Mouse (Mus musculus) CH12.LX (cell line): ENCODE results near the gene Adgrg6. TPM values are rescaled to one million over a fixed set of nuclear protein-coding genes. Genes with fewer than 3 reads are reported as not detected.

Experiments used
- DNase-seq: peaks from one replicate; pipeline ENCODE4 v3.0.0-alpha.2; 2013; ENCODE audit errors: extremely low read depth
- H3K27ac ChIP-seq: 2 replicates; pipeline ENCODE4 v1.5.1; 2012; ENCODE audit warnings: low read depth, mild to moderate bottlenecking, control low read depth, moderate library complexity; ENCODE audit not compliant: insufficient read depth
- H3K27me3 ChIP-seq: replicated peaks from 2 replicates; pipeline ENCODE3; 2012; ENCODE audit warnings: inconsistent platforms
- H3K36me3 ChIP-seq, 2 experiments: replicated peaks in 1 of 2; 2 replicates each; pipeline versions ENCODE3 to v1.6.1; 2012; ENCODE audit warnings: inconsistent platforms in 1 of 2, low read length in 1 of 2, mild to moderate bottlenecking in 1 of 2, mixed read lengths in 1 of 2, moderate library complexity in 1 of 2; ENCODE audit not compliant: control insufficient read depth in 1 of 2, insufficient read depth in 1 of 2
- H3K4me1 ChIP-seq, 2 experiments: 2 replicates each; pipeline ENCODE4 v1.6.1; 2012; ENCODE audit warnings: inconsistent platforms in 1 of 2, moderate library complexity in 1 of 2; ENCODE audit not compliant: insufficient read depth in 2 of 2, control insufficient read depth in 1 of 2
- H3K4me2 ChIP-seq: 2 replicates; pipeline ENCODE4 v1.6.1; 2012; ENCODE audit warnings: low read depth, mild to moderate bottlenecking, control low read depth; ENCODE audit not compliant: poor library complexity, insufficient read depth, severe bottlenecking
- H3K4me3 ChIP-seq, 3 experiments: fragments of 150-350 bp in 1 of 3; sonication (generic) in 1 of 3; replicated peaks in 1 of 3; 2 replicates each; pipeline versions ENCODE3 to v1.5.1; 2011 to 2012; ENCODE audit warnings: low read depth in 2 of 3, low read length in 2 of 3, mild to moderate bottlenecking in 2 of 3, moderate library complexity in 2 of 3, control low read depth in 1 of 3, improper control_type of control experiment in 1 of 3, inconsistent platforms in 1 of 3, mixed read lengths in 1 of 3; ENCODE audit not compliant: poor library complexity in 1 of 3
- H3K79me2 ChIP-seq: replicated peaks from 2 replicates; pipeline ENCODE4 v1.6.1; 2012; ENCODE audit warnings: mild to moderate bottlenecking, moderate library complexity; ENCODE audit not compliant: control insufficient read depth, poor library complexity, insufficient read depth, severe bottlenecking; ENCODE audit errors: extremely low read depth
- H3K9ac ChIP-seq: 2 replicates; pipeline ENCODE4 v1.6.1; 2012; ENCODE audit warnings: low read depth, mild to moderate bottlenecking, control low read depth, moderate library complexity; ENCODE audit not compliant: insufficient read depth
- H3K9me3 ChIP-seq: replicated peaks from 2 replicates; pipeline ENCODE3; 2012; ENCODE audit warnings: low read length, inconsistent platforms, mixed read lengths
- BHLHE40 ChIP-seq: IDR thresholded peaks from 2 replicates; pipeline ENCODE4 v1.6.1; 2011; ENCODE audit warnings: mild to moderate bottlenecking, low read depth, low read length, improper control_type of control experiment
- CHD1 ChIP-seq: IDR thresholded peaks from 2 replicates; pipeline ENCODE4 v1.6.1; 2012; ENCODE audit warnings: low read depth, low read length, improper control_type of control experiment, inconsistent platforms
- CHD2 ChIP-seq: IDR thresholded peaks from 2 replicates; pipeline ENCODE4 v1.6.1; 2011; ENCODE audit warnings: low read length, improper control_type of control experiment
- CTCF ChIP-seq, 2 experiments: IDR thresholded peaks in 1 of 2; conservative IDR thresholded peaks in 1 of 2; 2 replicates each; pipeline ENCODE4 v1.5.1; 2011 to 2012; ENCODE audit warnings: low read depth in 2 of 2, low read length in 2 of 2, improper control_type of control experiment in 1 of 2, inconsistent platforms in 1 of 2, mild to moderate bottlenecking in 1 of 2, moderate library complexity in 1 of 2
- E2F4 ChIP-seq: IDR thresholded peaks from 2 replicates; pipeline ENCODE4 v1.6.1; 2011; ENCODE audit warnings: low read depth, low read length, improper control_type of control experiment; ENCODE audit not compliant: insufficient replicate concordance
- ELF1 ChIP-seq: IDR thresholded peaks from 2 replicates; pipeline ENCODE4 v1.6.1; 2014; ENCODE audit warnings: low read depth, mild to moderate bottlenecking, inconsistent platforms, low read length, improper control_type of control experiment
- EP300 ChIP-seq: IDR thresholded peaks from 2 replicates; pipeline ENCODE4 v1.6.1; 2011; ENCODE audit warnings: low read length, improper control_type of control experiment
- ETS1 ChIP-seq: conservative IDR thresholded peaks from 2 replicates; pipeline ENCODE4 v1.6.1; 2012; ENCODE audit warnings: low read depth, mild to moderate bottlenecking, inconsistent platforms, low read length, improper control_type of control experiment, moderate library complexity
- GABPA ChIP-seq: IDR thresholded peaks from 2 replicates; pipeline ENCODE4 v1.6.1; 2012; ENCODE audit warnings: low read depth, low read length, improper control_type of control experiment, inconsistent platforms; ENCODE audit not compliant: insufficient replicate concordance
- HCFC1 ChIP-seq: IDR thresholded peaks from 2 replicates; pipeline ENCODE4 v1.6.1; 2012; ENCODE audit warnings: low read depth, mild to moderate bottlenecking, inconsistent platforms, low read length, improper control_type of control experiment
- IRF4 ChIP-seq: IDR thresholded peaks from 2 replicates; pipeline ENCODE4 v1.6.1; 2014; ENCODE audit warnings: low read depth, mild to moderate bottlenecking, inconsistent platforms, low read length, improper control_type of control experiment
- JUN ChIP-seq: IDR thresholded peaks from 2 replicates; pipeline ENCODE4 v1.6.1; 2011; ENCODE audit warnings: low read depth, mild to moderate bottlenecking, low read length, improper control_type of control experiment, moderate library complexity; ENCODE audit not compliant: insufficient read depth
- JUND ChIP-seq: conservative IDR thresholded peaks from 2 replicates; pipeline ENCODE4 v1.6.1; 2011; ENCODE audit warnings: low read depth, low read length, improper control_type of control experiment
- MAFK ChIP-seq: IDR thresholded peaks from 2 replicates; pipeline ENCODE4 v1.6.1; 2011; ENCODE audit warnings: low read length, improper control_type of control experiment; ENCODE audit not compliant: insufficient replicate concordance
- MEF2A ChIP-seq: IDR thresholded peaks from 2 replicates; pipeline ENCODE4 v1.6.1; 2014; ENCODE audit warnings: low read depth, mild to moderate bottlenecking, inconsistent platforms, low read length, improper control_type of control experiment, borderline replicate concordance
- PAX5 ChIP-seq: IDR thresholded peaks from 2 replicates; pipeline ENCODE4 v1.6.1; 2012; ENCODE audit warnings: low read length, inconsistent platforms, mixed read lengths
- RAD21 ChIP-seq: IDR thresholded peaks from 2 replicates; pipeline ENCODE4 v1.6.1; 2011; ENCODE audit warnings: low read depth, mild to moderate bottlenecking, low read length, improper control_type of control experiment, moderate library complexity
- SMC3 ChIP-seq: IDR thresholded peaks from 2 replicates; pipeline ENCODE4 v1.6.1; 2011; ENCODE audit warnings: low read depth, low read length, improper control_type of control experiment
- TCF12 ChIP-seq: IDR thresholded peaks from 2 replicates; pipeline ENCODE4 v1.6.1; 2014; ENCODE audit warnings: low read depth, mild to moderate bottlenecking, inconsistent platforms, low read length, improper control_type of control experiment
- UBTF ChIP-seq: IDR thresholded peaks from 2 replicates; pipeline ENCODE4 v1.6.1; 2012; ENCODE audit warnings: low read depth, mild to moderate bottlenecking, inconsistent platforms, low read length, improper control_type of control experiment, moderate library complexity
- USF1 ChIP-seq: IDR thresholded peaks from 2 replicates; pipeline ENCODE4 v1.6.1; 2014; ENCODE audit warnings: low read depth, mild to moderate bottlenecking, inconsistent platforms, low read length, improper control_type of control experiment
- USF2 ChIP-seq: conservative IDR thresholded peaks from 2 replicates; pipeline ENCODE4 v1.6.1; 2011; ENCODE audit warnings: low read depth, low read length, improper control_type of control experiment
- ZC3H11A ChIP-seq: IDR thresholded peaks from 2 replicates; pipeline ENCODE4 v1.6.1; 2012; ENCODE audit warnings: low read depth, mild to moderate bottlenecking, inconsistent platforms, low read length, improper control_type of control experiment
- ZNF384 ChIP-seq: IDR thresholded peaks from 2 replicates; pipeline ENCODE4 v1.6.1; 2012; ENCODE audit warnings: low read depth, low read length, improper control_type of control experiment, inconsistent platforms
- dilution Hi-C: fragments of 300-500 bp; cut with MboI; formaldehyde crosslinking; loops from 2 replicates; pipeline ENCODE4 v1.14.3; 2020; ENCODE audit warnings: low sequenced_read_pairs; ENCODE audit not compliant: extremely low pct_unique_long_range_greater_than_20kb, extremely low pct_ligation_motif_present
- in situ Hi-C: fragments of 300-500 bp; cut with MboI; formaldehyde crosslinking; loops from 3 replicates; pipeline ENCODE4 v1.14.3; 2019; ENCODE audit warnings: low sequenced_read_pairs, low pct_ligation_motif_present, low pct_unique_long_range_greater_than_20kb, mixed read lengths
- polyA plus RNA-seq: library from polyadenylated mRNA; unstranded; fragments of >175 nt; gene quantifications from 2 replicates; pipeline ENCODE4 v1.2.1, GENCODE M21; 2012; ENCODE audit warnings: low read depth; ENCODE audit not compliant: insufficient read length
- total RNA-seq, 2 experiments: library from RNA; depleted of rRNA; stranded (reverse); fragments of 300-350 nt in 1 of 2; fragments of >200 nt in 1 of 2; gene quantifications; 2 replicates each; pipeline ENCODE4 v1.2.3; 2012 to 2014

Gene Adgrg6
- total and polyA plus RNA-seq, 3 experiments, result not detected

GRCm38 (mm10) chr10:14527765-14528164 is 17.7 kb downstream of the Adgrg6 start:
- H3K79me2 ChIP-seq, result no peaks in the 10 kb centered on the region
- no peaks in the 10 kb centered on the region for H3K36me3 ChIP-seq
- no peak overlapping the region for H3K27ac ChIP-seq
- H3K4me1 ChIP-seq, result peaks cover 0 to 9% of the 10 kb centered on the region in 2 experiments; a peak in 2 of 4 replicates
- H3K9me3 ChIP-seq, result no peaks in the 10 kb centered on the region
- H3K9ac ChIP-seq, result no peak overlapping the region
- dilution Hi-C loops, result no loop called here
- TF ChIP-seq MEF2A, result no peak
- TF ChIP-seq TCF12, result no peak
- TF ChIP-seq SMC3, result no peak
- no peak for TF ChIP-seq ETS1
- TF ChIP-seq UBTF, result no peak
- TF ChIP-seq MAFK, result no peak
- no peak for TF ChIP-seq IRF4
- TF ChIP-seq HCFC1, result no peak
- TF ChIP-seq JUN, result no peak
- no peak for TF ChIP-seq USF2
- no peak for TF ChIP-seq EP300
- no peak for TF ChIP-seq CHD1
- TF ChIP-seq GABPA, result no peak
- TF ChIP-seq, all 38 proteins: peak for 0
- in situ Hi-C loops, result no loop called here
- Histone ChIP-seq H3K4me2 (no peak overlapping the region), H3K27me3 (no peaks in the 10 kb centered on the region), H3K4me3 (no peak overlapping the region)
- DNase-seq, result no peak

GRCm38 (mm10) chr10:14522729-14523128 is 22.7 kb downstream of the Adgrg6 start:
- H3K4me1 ChIP-seq, result peaks cover 0 to 6% of the 10 kb centered on the region in 2 experiments; a peak in 2 of 4 replicates
- no peaks in the 10 kb centered on the region for H3K79me2 ChIP-seq
- no peak overlapping the region for H3K4me2 ChIP-seq
- H3K9me3 ChIP-seq, result no peaks in the 10 kb centered on the region
- in situ Hi-C loops (no loop called here), dilution Hi-C loops (no loop called here)
- H3K36me3 ChIP-seq, result no peaks in the 10 kb centered on the region
- DNase-seq, result no peak
- no peak for TF ChIP-seq ZC3H11A
- TF ChIP-seq E2F4, result no peak
- TF ChIP-seq ELF1, result no peak
- TF ChIP-seq JUND, result no peak
- TF ChIP-seq MEF2A, result no peak
- no peak for TF ChIP-seq JUN
- no peak for TF ChIP-seq EP300
- TF ChIP-seq CHD2, result no peak
- TF ChIP-seq BHLHE40, result no peak
- no peak for TF ChIP-seq USF1
- no peak for TF ChIP-seq RAD21
- TF ChIP-seq UBTF, result no peak
- no peak for TF ChIP-seq USF2
- TF ChIP-seq ZNF384, result no peak
- no peak for TF ChIP-seq TCF12
- TF ChIP-seq GABPA, result no peak
- no peak for TF ChIP-seq ETS1
- no peak for TF ChIP-seq CTCF (conservative IDR thresholded peaks at IDR 0.05 in 1 of 2, IDR thresholded peaks at IDR 0.05 in 1 of 2; ENCODE audit: low read depth in 2 of 2, low read length in 2 of 2)
- TF ChIP-seq PAX5, result no peak
- H3K27me3 ChIP-seq, result no peaks in the 10 kb centered on the region
- no peak overlapping the region for H3K4me3 ChIP-seq
- no peak overlapping the region for H3K27ac ChIP-seq
- H3K9ac ChIP-seq, result no peak overlapping the region
